Mouse (Mus musculus) kidney, adult 2 months (tissue): ENCODE measurements around the gene Itga3.

Source experiments
- CTCF ChIP-seq: fragments of 200-500 bp; conservative IDR thresholded peaks from 2 replicates; pipeline ENCODE4 v1.5.1; 2011; ENCODE audit warnings: low read depth, mild to moderate bottlenecking, control low read depth, low read length, moderate library complexity, mixed read lengths; ENCODE audit not compliant: insufficient read depth, insufficient read length
- POLR2A ChIP-seq: fragments of 200-500 bp; IDR thresholded peaks from one replicate; pipeline ENCODE4 v1.6.1; 2011; ENCODE audit warnings: low read depth, low read length, control low read depth

DNA sequence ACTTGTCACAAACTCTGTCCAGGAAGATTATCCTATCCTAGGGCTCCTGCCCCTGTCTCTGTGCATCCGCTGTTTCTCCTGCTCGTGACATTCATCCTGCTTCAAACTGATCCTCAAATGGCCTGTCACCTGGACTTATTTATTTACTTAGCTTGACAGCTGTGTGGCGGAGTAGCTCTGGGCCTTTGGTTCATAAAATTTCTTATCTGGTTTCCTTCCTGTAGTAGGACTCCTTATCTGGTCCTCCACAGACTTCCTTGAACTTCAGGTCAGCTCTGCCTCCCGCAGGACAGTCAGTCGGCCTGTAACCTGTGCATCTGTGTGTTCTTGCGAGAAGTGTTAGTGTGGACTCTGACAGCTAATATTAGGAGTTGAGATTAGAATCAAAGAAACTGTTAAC is 27.7 kb upstream of the Itga3 start:
- TF ChIP-seq CTCF, result 0 out of 2 replicates have a peak, but pooled peaks have one; percentile 7
- TF ChIP-seq POLR2A, result no peak
